Mouse (Mus musculus): ENCODE measurements around the gene Fbxl8.

Gene Fbxl8

GRCm38 (mm10) chr8:105257318-105258114 is 6.9 kb upstream of the Fbxl8 start:
- no peak for DNase-seq (ENCODE audit: low spot score in 2 of 2)

GRCm38 (mm10) chr8:105258911-105259720 is 5.3 kb upstream of the Fbxl8 start:
- DNase-seq (ENCODE audit: low spot score in 2 of 2) = peak in 1 of 2 experiments; percentile 69

GRCm38 (mm10) chr8:105259721-105260320 is 4.6 kb upstream of the Fbxl8 start:
- peak; percentile 77 to 95 for DNase-seq (ENCODE audit: low spot score in 2 of 2)

GRCm38 (mm10) chr8:105260371-105261099 is 3.9 kb upstream of the Fbxl8 start:
- no peak for DNase-seq (ENCODE audit: low spot score in 2 of 2)

GRCm38 (mm10) chr8:105261326-105261980 is 3.0 kb upstream of the Fbxl8 start:
- no peak for DNase-seq (ENCODE audit: low spot score in 2 of 2)

GRCm38 (mm10) chr8:105263244-105263912 is 1.1 kb upstream of the Fbxl8 start:
- DNase-seq (ENCODE audit: low spot score in 2 of 2) = no peak

- peak; percentile 34 to 68 for DNase-seq (ENCODE audit: low spot score in 2 of 2)
Measured at GRCm38 (mm10) chr8:105265128-105265527, 680 bp downstream of the Fbxl8 start.

- DNase-seq (ENCODE audit: low spot score in 2 of 2) = peak; percentile 42 to 70
Measured at GRCm38 (mm10) chr8:105266775-105267174, 2.3 kb downstream of the Fbxl8 start.

GRCm38 (mm10) chr8:105268342-105269074 is 4.1 kb downstream of the Fbxl8 start:
- DNase-seq (ENCODE audit: low spot score in 2 of 2) = peak in 1 of 2 experiments; percentile 64

GRCm38 (mm10) chr8:105269075-105269458 is 4.6 kb downstream of the Fbxl8 start:
- no peak for DNase-seq (ENCODE audit: low spot score in 2 of 2)

GRCm38 (mm10) chr8:105269461-105269947 is 5.1 kb downstream of the Fbxl8 start, which contains the start of gene Hsf4:
TSS of gene Hsf4 (plus strand) at chr8:105269801.
- DNase-seq (ENCODE audit: low spot score in 2 of 2) = no peak

- DNase-seq (ENCODE audit: low spot score in 2 of 2) = no peak
Measured at GRCm38 (mm10) chr8:105270101-105270915, 5.9 kb downstream of the Fbxl8 start.

GRCm38 (mm10) chr8:105270916-105271186 is 6.4 kb downstream of the Fbxl8 start:
- DNase-seq (ENCODE audit: low spot score in 2 of 2) = no peak

GRCm38 (mm10) chr8:105275387-105275786 is 10.9 kb downstream of the Fbxl8 start:
- DNase-seq (ENCODE audit: low spot score in 2 of 2) = no peak

GRCm38 (mm10) chr8:105275840-105276239 is 11.4 kb downstream of the Fbxl8 start, which contains the start of gene Nol3:
TSS of gene Nol3 (plus strand) at chr8:105276140.
- DNase-seq (ENCODE audit: low spot score in 2 of 2) = no peak

- no peak for DNase-seq (ENCODE audit: low spot score in 2 of 2)
Measured at GRCm38 (mm10) chr8:105276292-105277120, 12.1 kb downstream of the Fbxl8 start.

GRCm38 (mm10) chr8:105278911-105279334 is 14.5 kb downstream of the Fbxl8 start:
- DNase-seq (ENCODE audit: low spot score in 2 of 2) = peak; percentile 55 to 73

GRCm38 (mm10) chr8:105280567-105280966 is 16.1 kb downstream of the Fbxl8 start:
- DNase-seq (ENCODE audit: low spot score in 2 of 2) = no peak

All from spleen, postnatal 4 days (tissue).